Mouse (Mus musculus) midbrain, embryonic 12.5 days (tissue): ENCODE measurements around the gene 1700017D01Rik. TPM values are rescaled to one million over a fixed set of nuclear protein-coding genes. Genes with fewer than 3 reads are reported as not detected.

ENCODE experiments used
- polyA plus RNA-seq: library from polyadenylated mRNA; unstranded; fragments of >200 nt; fragmentation: Nextera tagmentation; extraction: Ambion mirVana; gene quantifications from 2 replicates; pipeline ENCODE4 v1.2.1, GENCODE M21; 2016

Gene 1700017D01Rik
- polyA plus RNA-seq, 1 experiment from 2014 or later: not detected

Other genes with a start within 250 kb of the 1700017D01Rik start
- gene Tmem109, start 248.9 kb downstream of the 1700017D01Rik start, polyA plus RNA-seq: 36.4 and 40.3 TPM in 2 replicates
- 39.1 and 41.1 TPM in 2 replicates for gene Prpf19, start 235.6 kb downstream of the 1700017D01Rik start, polyA plus RNA-seq
- 0.38 TPM in 1 of 2 replicates, not detected in the other for gene Zp1, start 210.2 kb downstream of the 1700017D01Rik start, polyA plus RNA-seq
- gene Ptgdr2, start 193.7 kb downstream of the 1700017D01Rik start, polyA plus RNA-seq: 0.09 and 0.12 TPM in 2 replicates
- gene Ccdc86, start 181.6 kb downstream of the 1700017D01Rik start, polyA plus RNA-seq: 21.6 and 23.7 TPM in 2 replicates
- gene Ms4a10, start 156.2 kb downstream of the 1700017D01Rik start, polyA plus RNA-seq: not detected in 2 replicates
- not detected in 2 replicates for gene Ms4a15, start 137.6 kb downstream of the 1700017D01Rik start, polyA plus RNA-seq
- not detected in 2 replicates for gene Ms4a18, start 112.8 kb downstream of the 1700017D01Rik start, polyA plus RNA-seq
- gene Ms4a8a, start 49.8 kb downstream of the 1700017D01Rik start, polyA plus RNA-seq: not detected in 2 replicates
- not detected in 2 replicates for gene 1700025F22Rik, start 34.4 kb upstream of the 1700017D01Rik start, polyA plus RNA-seq
- not detected in 2 replicates for gene Ms4a13, start 65.9 kb upstream of the 1700017D01Rik start, polyA plus RNA-seq
- not detected in 2 replicates for gene Ms4a12, start 101.6 kb upstream of the 1700017D01Rik start, polyA plus RNA-seq
- gene Ms4a1, start 135.4 kb upstream of the 1700017D01Rik start, polyA plus RNA-seq: not detected in 2 replicates
- gene Ms4a5, start 153.0 kb upstream of the 1700017D01Rik start, polyA plus RNA-seq: not detected in 2 replicates
- 0.04 TPM in 1 of 2 replicates, not detected in the other for gene Ms4a14, start 183.6 kb upstream of the 1700017D01Rik start, polyA plus RNA-seq
- gene Ms4a7, start 205.3 kb upstream of the 1700017D01Rik start, polyA plus RNA-seq: 2.3 and 2.7 TPM in 2 replicates
- gene Ms4a4a, start 244.6 kb upstream of the 1700017D01Rik start, polyA plus RNA-seq: 1.9 and 3.1 TPM in 2 replicates